Mouse (Mus musculus) midbrain, embryonic 10.5 days (tissue): ENCODE measurements around the gene Rpl27. TPM values are rescaled to one million over a fixed set of nuclear protein-coding genes. Genes with fewer than 3 reads are reported as not detected.
"Not testable (repeated sequence)": the region's sequence is repeated elsewhere in the genome, so short reads cannot be mapped to it uniquely, and the experiment has no call there.

ENCODE experiments used
- DNase-seq: peaks from one replicate; pipeline ENCODE4 v3.0.0-alpha.2; 2017; ENCODE audit warnings: low spot score
- H3K27ac ChIP-seq: fragments of 300-500 bp; sonication (generic); replicated peaks from 2 replicates; pipeline ENCODE4 v1.5.1; 2016; ENCODE audit warnings: mild to moderate bottlenecking
- H3K27me3 ChIP-seq: fragments of 300-500 bp; sonication (generic); 2 replicates; pipeline ENCODE4 v1.6.1; 2016; ENCODE audit warnings: low read depth, mild to moderate bottlenecking; ENCODE audit not compliant: poor library complexity, severe bottlenecking
- H3K36me3 ChIP-seq: fragments of 300-500 bp; sonication (generic); 2 replicates; pipeline ENCODE4 v1.6.1; 2016; ENCODE audit warnings: mild to moderate bottlenecking, moderate library complexity
- H3K4me1 ChIP-seq: fragments of 300-500 bp; sonication (generic); 2 replicates; pipeline ENCODE4 v1.6.1; 2016
- H3K4me3 ChIP-seq: fragments of 300-500 bp; sonication (generic); 2 replicates; pipeline ENCODE4 v1.5.1; 2016; ENCODE audit warnings: mild to moderate bottlenecking, moderate library complexity
- H3K9me3 ChIP-seq: fragments of 300-500 bp; sonication (generic); replicated peaks from 2 replicates; pipeline ENCODE4 v1.6.1; 2016; ENCODE audit warnings: mild to moderate bottlenecking
- whole genome bisulfite sequencing: fragments of 180-500 bp; shearing (Covaris S2); methylation state at CpG from one replicate; pipeline ENCODE4 v1.1.7; 2016; 5-methylcytosine and 5-hydroxymethylcytosine counted together
- microRNA-seq: library from miRNA; unstranded; fragments of <30 nt; microRNA quantifications from one replicate; pipeline ENCODE4, GENCODE M21; 2017
- polyA plus RNA-seq: library from polyadenylated mRNA; unstranded; fragments of >200 nt; fragmentation: Nextera tagmentation; extraction: Ambion mirVana; gene quantifications from 2 replicates; pipeline ENCODE4 v1.2.1, GENCODE M21; 2016

Rpl27 gene
- polyA plus RNA-seq, 1 experiment from 2014 or later, result 448 TPM

DNA sequence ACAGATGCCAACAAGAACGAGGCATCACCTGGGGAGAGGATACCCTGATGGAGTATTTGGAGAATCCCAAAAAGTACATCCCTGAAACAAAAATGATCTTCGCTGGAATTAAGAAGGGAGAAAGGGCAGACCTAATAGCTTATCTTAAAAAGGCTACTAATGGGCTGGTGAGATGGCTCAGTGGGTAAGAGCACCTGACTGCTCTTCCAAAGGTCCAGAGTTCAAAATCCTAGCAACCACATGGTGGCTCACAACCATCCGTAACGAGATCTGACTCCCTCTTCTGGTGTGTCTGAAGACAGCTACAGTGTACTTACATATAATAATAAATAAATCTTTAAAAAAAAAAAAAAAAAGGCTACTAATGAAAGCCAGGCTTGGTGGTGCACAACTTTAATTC is 34.3 kb downstream of the Rpl27 start:
- not testable (repeated sequence) for DNase-seq, H3K9me3 ChIP-seq, H3K4me3 ChIP-seq, H3K27me3 ChIP-seq
- H3K27ac ChIP-seq, result 0 out of 2 replicates have a peak overlapping the region, but pooled peaks have one; percentile 89
- H3K36me3 ChIP-seq, result peaks cover 12% of the 10 kb centered on the region
- WGBS, result 88% methylated on average over 4 of the region's 4 CpGs
- H3K4me1 ChIP-seq, result peaks cover 56% of the 10 kb centered on the region

DNA sequence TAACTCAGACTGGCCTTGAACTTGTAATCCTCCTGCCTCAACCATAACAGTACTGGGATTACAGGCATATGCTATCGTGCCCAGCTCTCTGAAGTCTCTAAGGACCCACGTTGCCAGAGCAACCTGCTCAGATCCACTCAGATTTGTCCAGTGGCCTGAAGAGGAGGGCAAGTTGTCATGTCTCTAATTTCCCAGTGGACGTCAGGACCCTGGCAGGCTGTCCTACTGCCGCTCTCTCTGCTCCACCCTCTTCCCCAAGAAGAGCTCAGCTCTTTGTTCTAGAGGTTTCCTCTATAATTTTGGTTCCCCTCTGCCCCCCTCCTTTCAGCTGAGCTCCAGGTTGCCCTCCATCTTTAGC is 35.1 kb downstream of the Rpl27 start:
- H3K27me3 ChIP-seq, result no peaks in the 10 kb centered on the region
- H3K4me3 ChIP-seq, result peak overlapping the region; percentile 16; the same call in 1 of the 2 replicates
- peak; percentile 42 for DNase-seq
- peaks cover 50% of the 10 kb centered on the region for H3K4me1 ChIP-seq
- H3K9me3 ChIP-seq, result no peaks in the 10 kb centered on the region
- peak overlapping the region; percentile 89 for H3K27ac ChIP-seq
- WGBS, result 34% methylated on average over 4 of the region's 4 CpGs
- H3K36me3 ChIP-seq, result 0 out of 2 replicates have a peak, but pooled peaks cover 4% of the 10 kb centered on the region

GRCm38 (mm10) chr11:101477552-101478211 is 35.6 kb downstream of the Rpl27 start:
- WGBS, result 54% methylated on average over 10 of the region's 10 CpGs
- peak; percentile 31 for DNase-seq
- no peaks in the 10 kb centered on the region for H3K9me3 ChIP-seq
- no peaks in the 10 kb centered on the region for H3K36me3 ChIP-seq
- no peaks in the 10 kb centered on the region for H3K27me3 ChIP-seq
- H3K4me1 ChIP-seq, result peaks cover 46% of the 10 kb centered on the region
- H3K27ac ChIP-seq, result peak overlapping the region; percentile 89
- H3K4me3 ChIP-seq, result peak overlapping the region; percentile 16; the same call in 1 of the 2 replicates

DNA sequence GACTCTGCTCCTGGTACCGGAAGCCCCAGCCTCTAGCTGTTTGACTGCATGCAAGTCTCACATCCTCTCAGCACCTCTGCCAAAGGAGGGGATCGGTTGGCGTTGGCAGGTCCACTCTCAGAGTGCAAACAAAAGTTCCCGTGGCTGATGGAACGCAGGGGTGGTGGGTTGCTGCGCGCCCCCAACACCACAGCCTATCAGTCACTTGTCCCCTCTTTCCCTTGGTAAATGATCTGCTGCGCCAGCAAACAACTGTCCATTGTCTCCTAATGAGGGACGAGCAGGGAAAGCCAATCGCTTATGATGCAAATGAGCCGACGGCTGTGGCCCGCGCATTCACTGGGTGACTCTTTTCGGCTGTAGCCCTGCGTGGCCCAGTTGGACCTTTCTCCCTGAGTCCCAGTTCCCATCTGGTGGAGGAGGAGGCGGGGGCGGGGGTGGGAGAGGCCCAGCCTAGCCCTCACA is 37.1 kb downstream of the Rpl27 start:
- no peaks in the 10 kb centered on the region for H3K36me3 ChIP-seq
- peak overlapping the region; percentile 46 for H3K4me3 ChIP-seq
- H3K9me3 ChIP-seq, result no peaks in the 10 kb centered on the region
- WGBS, result 5% methylated on average over 18 of the region's 18 CpGs
- peak overlapping the region; percentile 89 for H3K27ac ChIP-seq
- H3K4me1 ChIP-seq, result peaks cover 57% of the 10 kb centered on the region
- DNase-seq, result peak; percentile 75
- H3K27me3 ChIP-seq, result no peaks in the 10 kb centered on the region

GRCm38 (mm10) chr11:101480912-101481311 is 38.8 kb downstream of the Rpl27 start:
- peak overlapping the region; percentile 89 for H3K27ac ChIP-seq
- H3K4me1 ChIP-seq, result peaks cover 61% of the 10 kb centered on the region
- WGBS, result 74% methylated on average over 6 of the region's 6 CpGs

DNA sequence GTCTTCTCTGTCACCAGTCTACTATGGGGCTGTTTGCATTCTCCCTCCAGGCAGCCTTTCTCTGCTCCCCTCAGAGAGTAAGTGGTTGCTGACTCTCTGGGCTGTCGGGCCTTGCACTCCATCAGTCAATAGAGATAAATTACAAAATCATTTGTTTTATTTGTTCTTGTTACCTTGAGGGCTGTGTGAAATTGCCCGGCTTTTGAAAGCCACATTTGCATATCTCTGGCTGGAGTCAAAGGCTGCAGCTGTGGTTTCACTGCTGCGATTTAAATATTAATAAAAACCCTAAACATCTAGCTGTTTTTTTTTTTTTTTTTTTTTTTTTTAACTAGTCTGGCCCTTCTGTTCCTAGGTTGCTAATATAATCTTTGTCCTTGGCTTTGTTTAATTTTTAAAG is 41.7 kb downstream of the Rpl27 start:
- no peak for DNase-seq
- no peak overlapping the region for H3K4me3 ChIP-seq
- H3K9me3 ChIP-seq, result no peaks in the 10 kb centered on the region
- no peaks in the 10 kb centered on the region for H3K27me3 ChIP-seq
- peaks cover 26% of the 10 kb centered on the region for H3K36me3 ChIP-seq
- peaks cover 48% of the 10 kb centered on the region for H3K4me1 ChIP-seq
- WGBS, result 57% methylated on average over 3 of the region's 3 CpGs
- peak overlapping the region; percentile 69 for H3K27ac ChIP-seq

More at GRCm38 (mm10) chr11:101480912-101481311, 38.8 kb downstream of the Rpl27 start:
- H3K9me3 ChIP-seq, result no peaks in the 10 kb centered on the region
- no peak for DNase-seq
- H3K4me3 ChIP-seq, result no peak overlapping the region
- H3K36me3 ChIP-seq, result no peaks in the 10 kb centered on the region
- H3K27me3 ChIP-seq, result no peaks in the 10 kb centered on the region

- 77% methylated on average over 6 of the region's 6 CpGs for WGBS
- DNase-seq, result no peak
Observed at GRCm38 (mm10) chr11:101484245-101484644, 42.1 kb downstream of the Rpl27 start.

GRCm38 (mm10) chr11:101484814-101485213 is 42.7 kb downstream of the Rpl27 start:
- 83% methylated on average over 7 of the region's 7 CpGs for WGBS
- peak overlapping the region; percentile 79; the same call in 1 of the 2 replicates for H3K27ac ChIP-seq

More at GRCm38 (mm10) chr11:101484245-101484644, 42.1 kb downstream of the Rpl27 start:
- Histone ChIP-seq H3K27me3 (no peaks in the 10 kb centered on the region), H3K27ac (peak overlapping the region; percentile 69), H3K4me1 (peaks cover 44% of the 10 kb centered on the region), H3K36me3 (peaks cover 30% of the 10 kb centered on the region), H3K9me3 (no peaks in the 10 kb centered on the region), H3K4me3 (no peak overlapping the region)

DNA sequence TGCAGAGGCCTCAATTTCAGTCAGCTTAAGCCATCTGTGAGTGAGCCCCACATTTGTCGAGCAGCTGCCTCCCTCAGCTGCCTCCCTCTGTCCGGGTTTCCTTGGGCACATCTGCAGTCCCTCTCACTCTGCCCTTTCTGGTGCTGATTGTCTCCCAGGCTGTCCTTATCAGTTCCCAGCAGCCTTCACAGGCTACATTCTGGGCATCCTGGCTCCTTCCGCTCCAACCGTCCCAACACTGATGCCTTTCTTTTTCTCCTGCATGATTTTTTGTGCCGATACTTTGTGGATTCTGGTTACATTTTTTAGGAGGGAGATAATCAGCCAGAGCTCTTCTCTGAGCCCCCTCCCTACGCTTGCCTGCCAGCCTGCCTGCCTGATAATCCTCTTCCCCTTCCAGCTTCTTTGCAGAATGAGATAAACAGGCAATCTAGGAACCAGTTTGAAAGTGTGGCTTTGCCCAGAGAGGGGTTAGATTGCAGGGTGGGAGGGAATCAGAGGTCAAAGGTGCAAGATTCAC is 43.5 kb downstream of the Rpl27 start:
- DNase-seq, result no peak
- H3K36me3 ChIP-seq, result peaks cover 44% of the 10 kb centered on the region
- H3K4me3 ChIP-seq, result no peak overlapping the region
- no peaks in the 10 kb centered on the region for H3K9me3 ChIP-seq
- no peaks in the 10 kb centered on the region for H3K27me3 ChIP-seq
- H3K4me1 ChIP-seq, result peaks cover 31% of the 10 kb centered on the region
- 48% methylated on average over 6 of the region's 6 CpGs for WGBS
- H3K27ac ChIP-seq, result peak overlapping the region; percentile 79

More at GRCm38 (mm10) chr11:101484814-101485213, 42.7 kb downstream of the Rpl27 start:
- no peak for DNase-seq
- Histone ChIP-seq H3K36me3 (peaks cover 36% of the 10 kb centered on the region), H3K9me3 (no peaks in the 10 kb centered on the region), H3K4me1 (peaks cover 38% of the 10 kb centered on the region), H3K27me3 (no peaks in the 10 kb centered on the region), H3K4me3 (no peak overlapping the region)

DNA sequence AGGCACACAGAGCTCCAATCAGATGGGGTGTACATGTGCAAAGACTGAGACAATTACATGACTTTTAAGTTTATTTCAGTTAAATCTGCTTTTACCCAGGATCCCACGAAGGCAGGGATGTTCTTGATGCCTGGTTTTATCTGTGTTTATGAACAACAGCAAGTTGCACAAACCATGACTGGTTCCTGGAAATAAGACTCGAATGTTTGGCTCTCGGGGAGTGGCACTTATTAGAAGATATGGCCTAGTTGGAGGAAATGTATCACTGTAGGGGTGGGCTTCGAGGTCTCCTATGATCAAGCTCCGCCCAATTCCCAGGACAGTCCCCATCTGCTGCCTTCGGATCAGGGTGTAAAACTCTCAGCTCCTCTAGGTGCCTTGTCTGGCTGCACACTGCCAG is 44.0 kb downstream of the Rpl27 start:
- Histone ChIP-seq H3K27ac (peak overlapping the region; percentile 79; the same call in 1 of the 2 replicates), H3K27me3 (no peaks in the 10 kb centered on the region), H3K9me3 (no peaks in the 10 kb centered on the region), H3K36me3 (peaks cover 48% of the 10 kb centered on the region), H3K4me1 (peaks cover 25% of the 10 kb centered on the region), H3K4me3 (no peak overlapping the region)
- no peak for DNase-seq
- WGBS, result 87% methylated on average over 6 of the region's 6 CpGs

Small RNA genes lying within 50 kb of the gene (microRNA-seq; reads per million reads assigned to microRNA genes)
- not detected for gene Mir6929

Other genes starting within 250 kb of the Rpl27 start
- 11.1 and 11.2 TPM in 2 replicates for gene Ezh1, start 215.8 kb upstream of the Rpl27 start, polyA plus RNA-seq
- gene Ramp2, start 196.3 kb upstream of the Rpl27 start, polyA plus RNA-seq, result 64.7 and 71.5 TPM in 2 replicates
- gene Vps25, start 188.6 kb upstream of the Rpl27 start, polyA plus RNA-seq, result 137 and 143 TPM in 2 replicates
- gene Wnk4, start 181.7 kb upstream of the Rpl27 start, polyA plus RNA-seq, result 5.4 and 8.0 TPM in 2 replicates
- 1.6 and 1.8 TPM in 2 replicates for gene Cntd1, start 163.3 kb upstream of the Rpl27 start, polyA plus RNA-seq
- gene Coa3, start 163.2 kb upstream of the Rpl27 start, polyA plus RNA-seq, result 223 and 228 TPM in 2 replicates
- gene Becn1, start 140.0 kb upstream of the Rpl27 start, polyA plus RNA-seq, result 152 and 162 TPM in 2 replicates
- gene Psme3, start 126.1 kb upstream of the Rpl27 start, polyA plus RNA-seq, result 181 and 194 TPM in 2 replicates
- 1.6 and 2.5 TPM in 2 replicates for gene Aoc2, start 117.2 kb upstream of the Rpl27 start, polyA plus RNA-seq
- 0.04 TPM in 1 of 2 replicates, not detected in the other for gene Aoc3, start 111.7 kb upstream of the Rpl27 start, polyA plus RNA-seq
- gene G6pc, start 74.7 kb upstream of the Rpl27 start, polyA plus RNA-seq, result not detected in 2 replicates
- gene Aarsd1, start 24.7 kb upstream of the Rpl27 start, polyA plus RNA-seq, result 105 TPM in 2 replicates
- 8.4 and 9.4 TPM in 2 replicates for gene Gm27029, start 17.5 kb upstream of the Rpl27 start, polyA plus RNA-seq
- gene Rundc1, start 17.2 kb upstream of the Rpl27 start, polyA plus RNA-seq, result 22.8 and 24.0 TPM in 2 replicates
- gene Ptges3l, start 17.0 kb upstream of the Rpl27 start, polyA plus RNA-seq, result 2.4 and 3.7 TPM in 2 replicates
- gene Ifi35, start 6.1 kb downstream of the Rpl27 start, polyA plus RNA-seq, result 3.2 and 4.0 TPM in 2 replicates
- gene Rnd2, start 22.7 kb downstream of the Rpl27 start, polyA plus RNA-seq, result 38.8 and 57.7 TPM in 2 replicates
- 36.1 and 47.7 TPM in 2 replicates for gene Vat1, start 23.9 kb downstream of the Rpl27 start, polyA plus RNA-seq
- 21.6 and 23.0 TPM in 2 replicates for gene Brca1, start 109.7 kb downstream of the Rpl27 start, polyA plus RNA-seq
- 69.9 and 83.7 TPM in 2 replicates for gene Nbr1, start 109.9 kb downstream of the Rpl27 start, polyA plus RNA-seq
- 2.0 and 3.9 TPM in 2 replicates for gene Tmem106a, start 139.9 kb downstream of the Rpl27 start, polyA plus RNA-seq
- gene Gm11634, start 157.0 kb downstream of the Rpl27 start, polyA plus RNA-seq, result 0.22 TPM in 1 of 2 replicates, not detected in the other
- 35.2 and 39.2 TPM in 2 replicates for gene Rdm1, start 184.9 kb downstream of the Rpl27 start, polyA plus RNA-seq
- gene Arl4d, start 223.2 kb downstream of the Rpl27 start, polyA plus RNA-seq, result 4.3 and 4.4 TPM in 2 replicates